Mouse (Mus musculus) kidney, adult 18-20 months (tissue): ENCODE measurements around the gene Kat2a.

ENCODE experiments used
- DNase-seq: peaks from one replicate; pipeline ENCODE4 v3.0.0; 2021

The Kat2a gene

DNA sequence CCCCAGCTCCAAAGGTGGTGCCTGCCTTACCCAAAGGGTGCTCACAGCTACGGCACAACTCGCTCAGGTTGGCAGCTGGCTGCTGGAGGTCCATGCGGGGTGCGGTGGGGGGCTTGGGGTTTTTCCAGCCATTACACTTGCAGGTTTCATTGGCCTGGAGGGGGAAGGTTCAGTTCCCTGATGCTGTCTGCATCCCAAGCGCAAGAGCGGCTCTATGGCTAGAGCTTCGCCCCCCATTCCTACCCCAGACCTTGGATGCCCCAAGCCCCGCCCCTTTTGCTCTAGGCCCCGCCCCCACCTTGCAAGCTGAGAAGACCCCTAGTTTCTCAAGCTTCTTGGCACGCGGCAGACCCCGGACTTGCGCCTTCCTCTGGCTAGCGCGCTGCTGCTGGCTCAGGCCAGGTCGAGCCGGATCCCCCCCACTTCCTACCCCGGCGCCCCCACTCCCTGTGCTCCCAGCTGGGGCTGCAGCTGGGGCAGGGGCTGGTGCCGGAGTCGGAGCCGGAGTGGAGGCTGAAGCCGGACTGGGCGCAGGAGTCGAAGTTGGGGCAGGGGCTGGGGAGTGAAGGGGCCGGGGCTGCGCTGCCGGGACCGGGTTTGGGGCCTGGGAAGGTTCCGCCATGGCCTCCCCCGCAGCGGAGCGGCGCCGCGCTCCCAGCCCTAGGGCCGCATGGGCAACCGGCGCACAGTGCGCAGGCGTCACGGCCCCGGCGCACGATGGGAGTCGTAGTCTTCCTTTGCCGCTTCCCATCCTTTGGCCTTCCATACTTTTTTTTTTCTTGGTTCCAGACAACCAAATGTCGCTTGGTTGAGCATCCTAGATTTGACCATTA lies at the start of gene Kat2a:
Gene Kat2a, minus strand, starts transcription at position 683 of the 833 bp plus-strand sequence.
- peak; percentile 85 for DNase-seq

DNA sequence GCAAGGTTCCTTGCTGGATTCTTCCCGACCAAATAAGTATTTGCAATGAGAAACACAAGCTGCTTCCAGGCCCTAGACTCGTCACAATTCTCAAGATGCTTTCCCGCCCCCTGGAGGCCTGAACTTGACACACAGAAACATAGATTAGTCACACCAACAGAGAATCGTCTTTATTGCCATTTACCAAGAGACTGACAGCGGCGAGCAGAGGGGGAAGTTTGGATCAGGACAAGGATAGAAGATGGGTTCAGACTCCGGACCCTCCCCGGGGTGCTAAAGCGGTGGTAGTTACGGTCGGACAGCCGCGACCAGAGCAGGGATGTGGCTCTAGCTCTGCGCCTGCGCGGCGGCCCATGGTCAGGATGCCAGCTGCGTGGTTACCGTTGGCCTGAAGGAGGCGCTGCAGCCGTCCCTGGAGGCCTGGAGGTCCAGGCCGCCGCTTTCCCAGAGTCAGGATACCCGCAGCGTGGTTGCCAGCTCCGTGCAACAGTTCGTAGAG lies 49.3 kb upstream of the Kat2a start:
- DNase-seq = peak; percentile 89

DNA sequence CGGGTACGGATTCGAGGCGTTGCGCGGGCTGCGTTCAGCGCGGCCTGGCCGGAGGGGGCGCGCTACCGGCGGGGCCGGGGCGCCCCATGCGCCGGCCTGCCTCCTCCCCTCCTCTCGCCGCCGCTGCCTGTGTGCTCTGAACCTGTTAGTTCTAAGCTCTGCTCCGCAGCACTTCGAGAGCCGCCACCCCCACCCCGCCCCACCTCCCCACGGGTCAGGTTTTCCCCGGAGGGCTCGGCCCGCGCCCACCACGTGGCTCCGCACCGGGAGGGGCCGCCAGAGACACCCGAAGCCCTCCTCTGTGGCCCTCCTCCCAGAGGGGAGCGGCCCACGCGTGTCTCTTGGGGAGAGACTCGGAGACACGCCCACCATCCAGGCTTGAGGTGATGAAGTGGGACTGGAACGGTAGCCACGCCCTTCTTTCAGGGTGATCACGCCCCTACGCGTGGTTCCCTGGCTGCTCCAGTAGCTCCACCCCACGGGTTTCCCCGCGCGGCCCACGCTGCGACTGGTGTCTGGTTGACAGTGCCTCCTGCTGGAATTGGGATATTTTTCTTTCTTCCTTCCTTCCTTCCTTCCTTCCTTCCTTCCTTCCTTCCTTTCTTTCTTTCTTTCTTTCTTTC lies 47.5 kb upstream of the Kat2a start, which contains the start of gene Kcnh4:
Gene Kcnh4, minus strand, starts transcription at position 332 of the 623 bp plus-strand sequence.
- peak; percentile 13 for DNase-seq

DNA sequence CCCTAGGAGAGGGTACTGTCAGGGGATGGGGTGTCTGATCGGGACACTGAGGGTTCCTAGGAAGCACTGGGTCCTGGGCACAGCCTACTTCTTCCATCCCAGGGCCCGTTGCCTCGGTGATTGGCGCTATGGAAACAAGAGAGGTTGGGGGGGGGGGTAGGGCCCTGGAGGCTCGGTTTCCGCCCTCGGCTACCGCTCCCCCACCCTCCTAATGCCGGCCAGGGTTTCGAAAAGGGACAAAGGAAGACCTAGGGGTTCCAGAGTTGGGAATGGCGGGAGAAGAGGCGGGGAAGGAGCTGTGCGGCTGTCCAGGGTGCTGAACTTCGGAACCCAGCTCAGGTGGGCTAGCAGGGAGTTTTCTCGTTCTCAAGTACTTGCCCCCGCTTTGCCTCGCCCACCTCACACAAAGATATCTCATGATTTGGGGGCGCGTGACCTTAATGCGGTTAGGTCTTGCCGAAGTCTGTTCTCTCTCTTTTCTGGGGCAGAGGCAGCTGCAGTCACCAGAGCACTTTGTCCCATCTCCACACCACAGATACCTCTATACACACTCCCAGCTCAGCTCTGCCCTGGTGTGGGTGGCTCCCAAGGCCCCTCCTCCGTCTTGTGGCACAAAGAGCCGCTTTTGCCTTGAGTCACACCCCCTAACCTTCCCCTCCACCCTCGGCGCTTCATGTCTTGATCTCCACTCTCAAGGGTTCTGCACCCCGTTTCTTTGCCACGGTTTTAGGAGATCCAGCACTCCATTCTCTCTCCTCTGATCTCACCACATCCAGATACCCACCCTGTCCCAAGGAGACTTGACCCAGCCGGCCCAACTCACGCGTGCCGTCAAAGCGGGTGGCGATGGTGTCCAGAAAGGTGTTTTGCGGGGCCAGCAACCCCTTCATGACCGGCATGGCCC lies 46.7 kb upstream of the Kat2a start:
- DNase-seq = peak; percentile 59

DNA sequence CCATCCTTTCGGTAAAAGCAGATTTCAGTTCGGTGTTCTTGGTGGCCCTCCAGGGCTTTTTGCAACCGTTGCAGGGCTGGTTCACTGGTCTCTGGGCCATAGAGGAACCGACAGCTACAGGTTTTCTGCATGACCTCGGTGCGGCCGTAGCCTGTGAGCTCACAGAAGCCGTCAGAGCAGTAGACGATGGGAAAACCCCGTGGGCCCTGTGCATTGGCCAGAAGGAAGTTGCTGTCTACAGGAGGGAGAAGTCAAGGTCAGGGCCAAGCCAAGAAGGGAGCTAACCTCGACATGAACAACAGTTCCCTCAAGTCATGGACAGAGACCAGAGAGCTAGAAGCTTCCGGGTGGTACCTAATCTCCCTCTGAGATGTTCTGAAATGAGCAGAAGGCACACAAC lies 45.3 kb upstream of the Kat2a start:
- DNase-seq = no peak

DNA sequence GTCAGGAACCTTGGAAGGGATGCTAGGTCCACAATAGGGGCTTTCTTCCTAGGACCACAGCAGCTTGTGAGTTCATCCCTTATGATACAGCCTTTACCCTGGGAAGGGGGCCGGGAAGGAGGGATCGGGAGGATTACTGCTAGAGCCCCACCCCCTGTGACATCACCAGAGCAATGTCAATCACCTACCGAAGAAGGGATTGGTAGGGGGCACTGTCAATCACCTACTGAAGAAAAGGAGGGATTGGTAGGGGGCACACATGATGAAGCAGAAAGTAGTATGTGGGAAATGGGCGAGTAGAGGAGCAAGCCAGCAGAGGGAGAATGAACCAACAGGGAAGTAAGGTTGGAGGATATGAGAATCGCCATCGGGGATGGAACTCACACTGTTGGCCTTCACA lies 44.2 kb upstream of the Kat2a start:
- no peak for DNase-seq

DNA sequence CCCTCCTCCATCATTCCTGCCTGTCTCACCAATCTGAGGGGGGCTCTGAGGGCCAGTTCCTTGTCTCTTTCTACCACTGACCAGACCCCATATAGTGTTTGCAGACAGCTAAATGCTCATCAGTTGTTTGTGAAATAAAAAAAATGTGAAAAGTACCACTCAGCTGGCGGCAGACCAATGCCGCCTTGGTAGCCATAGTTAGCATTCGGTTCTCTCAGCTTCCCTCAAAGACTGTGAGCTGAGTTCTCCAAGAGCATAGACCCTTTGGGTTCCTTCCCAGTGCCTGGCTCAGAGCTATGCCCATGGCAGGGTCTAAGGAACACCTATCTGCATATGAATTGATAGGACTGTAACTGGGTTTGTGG lies 42.4 kb upstream of the Kat2a start:
- no peak for DNase-seq

DNA sequence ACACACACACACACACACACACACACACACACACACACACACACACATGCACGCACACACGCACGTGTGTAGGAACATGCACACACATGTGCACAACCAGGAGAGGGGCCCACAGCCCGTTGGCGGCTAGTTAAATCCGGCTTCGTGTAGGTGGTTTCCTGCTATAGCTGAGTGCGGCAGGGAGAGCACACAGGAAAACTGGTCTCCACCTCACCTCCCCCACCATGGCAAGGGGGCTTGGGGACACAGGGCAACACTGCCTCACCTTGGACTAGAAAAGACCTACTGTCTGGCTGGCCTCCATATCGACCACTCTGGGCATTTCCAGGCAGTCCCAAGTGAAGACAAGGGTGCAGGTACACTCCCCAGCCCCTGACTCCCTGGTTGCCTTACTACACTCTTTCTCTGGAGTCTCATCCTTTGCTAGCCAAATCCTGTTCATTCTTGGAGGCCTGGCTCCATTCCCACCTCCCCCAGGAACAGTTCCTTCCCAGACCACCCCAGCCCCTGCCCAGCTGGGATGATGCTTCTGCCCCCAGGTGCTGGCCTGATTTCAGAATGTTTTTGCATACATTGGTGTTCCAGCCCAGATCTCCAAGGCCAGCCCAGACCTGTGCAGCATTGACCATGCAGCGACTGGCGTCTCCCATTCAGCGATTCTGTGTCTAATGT lies 41.9 kb upstream of the Kat2a start:
- no peak for DNase-seq

DNA sequence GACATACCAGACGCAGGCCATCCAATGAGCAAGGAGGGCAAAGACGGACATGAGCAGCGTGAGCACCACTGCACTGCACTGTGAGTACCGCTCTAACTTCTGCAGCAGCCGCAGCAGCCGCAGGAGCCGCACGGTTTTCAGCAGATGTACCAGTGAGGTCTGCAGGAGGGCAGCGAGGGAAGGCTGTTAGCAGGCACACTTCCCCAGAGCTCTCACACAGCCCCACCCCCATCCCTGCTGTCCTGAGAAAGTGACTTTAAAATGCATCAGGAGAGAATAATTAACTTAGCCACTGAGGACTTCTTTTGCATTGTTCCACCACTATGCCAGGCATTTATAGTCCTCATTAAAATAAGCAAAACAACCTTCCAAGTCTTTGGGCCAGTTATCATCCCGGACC lies 40.0 kb upstream of the Kat2a start:
- DNase-seq = no peak

DNA sequence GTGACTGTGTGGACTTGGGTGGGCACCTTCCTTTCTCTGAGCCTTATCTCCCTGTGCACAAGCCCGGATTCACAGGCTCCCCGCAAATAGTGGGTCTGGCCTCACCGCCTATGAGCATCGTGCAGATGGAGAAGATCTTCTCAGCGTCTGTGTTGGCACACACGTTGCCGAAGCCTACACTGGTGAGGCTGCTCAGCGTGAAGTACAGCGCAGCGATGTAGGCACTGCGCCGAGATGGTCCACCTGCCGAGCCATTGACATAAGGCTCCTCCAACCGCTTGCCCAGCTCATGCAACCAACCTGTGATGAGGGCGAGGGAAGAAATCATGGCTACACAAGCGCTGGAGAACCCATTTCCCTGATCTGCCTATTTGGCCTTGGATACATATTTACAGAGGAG lies 37.9 kb upstream of the Kat2a start:
- DNase-seq = no peak

DNA sequence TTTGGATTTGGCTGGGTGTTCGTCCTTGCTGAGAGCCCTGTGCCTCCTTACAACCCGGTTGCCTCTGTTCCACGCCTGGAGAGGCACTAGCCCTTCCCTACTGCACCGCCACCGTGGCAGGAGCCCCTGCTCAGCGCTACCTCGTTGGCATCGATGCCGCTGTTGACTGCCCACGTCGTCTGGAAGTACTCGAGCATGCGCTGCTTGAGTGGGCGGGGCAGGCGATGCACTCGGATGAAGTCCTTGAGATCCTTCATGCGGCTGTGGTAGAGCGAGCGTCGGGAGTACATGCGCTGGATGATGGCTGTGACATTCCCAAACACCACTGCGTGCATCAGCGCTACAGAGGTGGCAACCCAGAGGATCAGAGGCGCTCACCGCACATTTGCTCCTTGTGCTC lies 37.2 kb upstream of the Kat2a start:
- no peak for DNase-seq

DNA sequence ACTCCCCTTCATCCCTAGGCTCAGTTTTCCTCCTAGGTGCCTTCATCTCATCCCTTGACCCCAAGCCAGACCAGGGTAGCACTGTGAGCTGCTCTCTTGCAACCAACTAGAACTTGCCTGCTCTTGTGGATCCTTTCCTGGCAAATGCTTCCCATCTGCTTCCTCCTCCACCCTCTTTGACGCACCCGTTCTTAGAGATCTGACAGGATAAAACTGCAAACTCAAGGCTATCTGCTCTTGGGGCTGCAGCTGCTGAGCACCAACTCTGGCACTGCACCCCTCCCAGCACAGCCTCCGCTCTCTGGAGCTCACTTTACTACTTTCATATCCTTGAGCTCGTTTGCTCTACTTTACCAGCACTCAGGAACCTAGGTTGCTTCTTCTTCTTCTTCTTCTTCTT lies 36.4 kb upstream of the Kat2a start:
- DNase-seq = no peak

DNA sequence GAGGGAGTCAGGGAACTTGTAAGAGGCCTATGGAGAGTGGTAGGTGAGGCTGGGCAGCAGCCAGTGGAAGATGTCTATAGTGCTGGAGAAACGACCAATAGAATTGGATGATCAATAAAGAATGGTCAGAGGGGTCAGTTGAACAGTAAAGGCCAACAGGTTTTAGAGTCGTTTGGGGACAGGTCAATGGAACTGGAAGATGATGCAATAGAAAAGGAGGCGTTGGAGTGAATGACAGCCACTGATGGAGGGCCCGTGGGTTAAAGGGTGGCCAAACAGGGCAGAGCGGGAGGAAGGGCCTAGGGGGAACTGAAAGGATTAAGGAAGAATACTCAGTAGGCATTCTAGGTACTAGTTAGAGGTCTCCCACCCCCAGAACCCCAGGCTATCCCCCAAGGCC lies 34.8 kb upstream of the Kat2a start:
- no peak for DNase-seq

DNA sequence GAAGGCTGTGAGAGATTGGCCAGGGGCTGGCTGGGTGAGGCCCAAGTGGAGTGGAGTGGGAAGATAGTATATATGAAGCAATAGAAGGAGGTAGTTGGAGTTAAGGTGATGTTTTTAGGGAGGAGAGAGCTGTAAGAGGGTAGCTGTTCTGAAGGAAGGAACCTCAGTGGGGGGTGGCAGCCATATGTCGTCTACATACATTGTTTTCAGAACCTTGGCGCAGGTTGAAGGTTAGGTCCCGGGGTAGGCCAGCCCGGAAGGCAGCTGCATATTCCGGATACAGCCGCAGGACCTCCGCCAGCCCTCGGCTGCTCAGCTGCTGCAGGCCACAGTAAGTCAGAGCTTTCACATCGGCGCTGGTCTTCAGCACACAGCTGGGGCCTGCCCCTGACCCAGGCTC lies 34.3 kb upstream of the Kat2a start:
- DNase-seq = no peak

DNA sequence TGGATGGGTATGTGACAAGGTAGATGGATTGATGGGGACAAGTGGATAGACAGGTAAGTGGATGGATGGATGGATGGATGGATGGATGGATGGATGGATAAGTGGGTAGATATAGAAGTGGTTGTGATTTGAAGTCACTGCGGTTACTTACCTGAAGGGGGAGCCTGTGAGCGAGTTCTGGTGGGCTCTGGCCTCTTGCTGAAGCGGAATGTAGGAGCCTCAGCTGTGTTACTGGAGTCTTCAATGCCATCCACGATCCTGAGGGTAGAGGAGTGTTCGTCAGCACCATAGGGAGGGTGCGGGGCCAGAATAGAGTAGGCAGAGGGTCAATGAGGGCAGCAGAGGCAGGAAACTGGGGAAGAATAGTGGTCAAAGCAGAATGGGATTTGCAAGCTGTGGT lies 32.8 kb upstream of the Kat2a start:
- DNase-seq = peak; percentile 52

DNA sequence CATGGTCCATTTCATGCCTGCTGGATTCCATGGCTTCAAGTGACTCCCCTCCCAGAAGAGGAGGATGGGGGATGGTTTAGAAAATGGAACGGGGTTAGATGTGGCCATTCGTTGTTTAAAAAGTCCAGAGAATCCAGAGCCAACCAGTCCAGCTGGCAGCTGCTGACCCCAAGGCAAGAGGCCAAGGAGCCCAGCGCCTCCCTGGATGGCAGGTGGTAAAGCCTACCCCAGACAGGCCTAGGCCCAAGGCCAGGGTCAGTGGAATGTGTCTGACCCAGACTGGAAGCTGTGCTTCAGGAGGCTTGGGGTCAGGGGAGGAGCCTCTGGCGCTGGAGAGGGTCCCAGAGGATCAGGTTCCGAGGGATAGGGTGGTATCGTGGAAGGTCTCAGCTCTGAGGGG lies 29.1 kb upstream of the Kat2a start:
- peak; percentile 73 for DNase-seq

DNA sequence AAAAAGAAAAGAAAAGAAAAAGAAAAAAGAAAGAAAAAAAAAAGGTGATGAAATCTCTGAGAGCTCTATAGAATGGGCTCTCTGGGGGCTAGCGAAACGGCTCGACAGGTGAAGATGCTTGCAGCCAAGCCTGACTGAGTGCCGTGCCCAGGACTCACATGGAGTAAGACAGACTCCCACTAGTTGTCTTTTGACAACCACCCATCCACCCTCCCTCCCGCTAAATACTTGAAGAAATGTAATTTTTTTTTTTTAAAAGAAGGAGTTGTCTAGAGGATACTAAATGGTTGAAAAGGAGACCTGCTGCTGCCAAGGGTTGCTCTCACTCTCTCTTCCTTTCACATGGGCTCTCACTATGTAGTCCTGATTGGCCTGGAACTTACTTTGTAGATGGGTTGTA lies 26.5 kb upstream of the Kat2a start:
- DNase-seq = no peak

DNA sequence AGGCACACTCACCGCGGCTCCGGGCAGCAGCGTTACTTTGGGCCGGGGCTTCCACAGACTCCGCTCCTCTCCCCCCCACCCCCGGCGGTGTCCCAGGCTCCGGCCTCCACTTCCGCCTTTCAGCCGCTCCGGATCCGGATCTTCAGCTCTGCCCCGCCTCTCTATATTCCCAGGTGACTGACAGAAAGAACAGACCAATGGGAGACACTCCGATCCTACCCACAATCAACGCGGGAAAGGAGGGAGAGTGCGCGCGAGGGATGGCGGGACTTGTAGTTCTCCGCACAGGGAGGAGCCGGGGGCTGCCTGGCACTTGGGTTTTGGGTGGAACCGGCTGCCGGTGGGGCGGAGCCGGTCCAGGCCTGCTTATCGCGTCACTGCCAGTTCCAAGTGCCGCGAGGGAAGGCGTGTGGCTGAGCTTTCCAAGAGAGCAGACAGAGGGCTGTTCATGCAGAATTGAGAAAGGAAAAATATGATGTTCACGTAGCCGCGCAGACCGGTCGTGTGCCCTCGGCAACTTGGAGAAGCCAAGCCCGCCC lies 25.9 kb upstream of the Kat2a start, which contains the start of gene Rab5c:
Gene Rab5c, minus strand, starts transcription at position 150 of the 539 bp plus-strand sequence.
- DNase-seq = peak; percentile 98

DNA sequence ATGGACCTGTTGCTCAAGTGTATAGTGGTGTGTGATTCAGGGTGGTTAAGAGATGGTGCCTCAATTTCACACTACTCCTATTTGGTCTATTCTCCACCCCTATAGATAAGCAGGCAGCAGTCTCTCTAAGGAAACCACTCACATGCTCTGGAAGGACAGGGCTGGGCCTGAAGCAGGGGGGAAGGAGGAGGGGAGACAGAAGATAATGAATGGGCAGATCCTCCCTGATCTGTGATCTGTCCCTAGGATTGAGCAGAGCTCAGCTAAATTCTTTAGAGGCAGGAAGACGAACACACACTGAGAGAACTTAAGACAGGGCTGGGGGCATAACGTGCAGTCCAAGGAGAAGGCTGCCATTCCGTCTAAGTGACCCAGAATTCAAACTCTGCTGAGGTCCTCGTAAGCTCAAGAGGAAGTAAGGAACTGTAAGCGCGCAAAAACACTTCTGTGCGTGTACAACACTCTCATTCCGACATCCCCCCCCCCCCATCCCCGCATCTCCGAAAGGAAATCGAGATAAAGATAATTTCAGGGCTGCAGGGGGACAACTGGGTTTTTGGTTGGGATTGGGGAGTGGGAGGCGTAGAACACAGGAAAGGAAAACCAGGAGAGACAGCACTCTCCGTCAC lies 25.0 kb upstream of the Kat2a start:
- no peak for DNase-seq

DNA sequence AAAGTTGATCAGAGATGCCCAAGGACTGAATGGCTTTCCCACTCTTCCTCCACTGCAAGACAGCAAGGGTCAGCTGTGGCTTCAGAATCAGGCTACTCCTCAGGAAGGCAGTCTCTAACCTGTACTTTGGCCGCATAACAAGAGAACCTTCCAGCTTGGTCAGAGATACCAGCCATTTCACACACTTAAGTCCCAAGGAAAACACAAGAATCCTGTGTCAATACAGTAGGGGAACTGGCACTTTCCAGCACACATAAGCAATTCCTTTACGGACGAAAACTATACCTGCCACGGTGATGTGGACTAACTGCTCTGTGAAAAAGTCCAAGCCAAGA lies 24.4 kb upstream of the Kat2a start:
- DNase-seq = no peak

DNA sequence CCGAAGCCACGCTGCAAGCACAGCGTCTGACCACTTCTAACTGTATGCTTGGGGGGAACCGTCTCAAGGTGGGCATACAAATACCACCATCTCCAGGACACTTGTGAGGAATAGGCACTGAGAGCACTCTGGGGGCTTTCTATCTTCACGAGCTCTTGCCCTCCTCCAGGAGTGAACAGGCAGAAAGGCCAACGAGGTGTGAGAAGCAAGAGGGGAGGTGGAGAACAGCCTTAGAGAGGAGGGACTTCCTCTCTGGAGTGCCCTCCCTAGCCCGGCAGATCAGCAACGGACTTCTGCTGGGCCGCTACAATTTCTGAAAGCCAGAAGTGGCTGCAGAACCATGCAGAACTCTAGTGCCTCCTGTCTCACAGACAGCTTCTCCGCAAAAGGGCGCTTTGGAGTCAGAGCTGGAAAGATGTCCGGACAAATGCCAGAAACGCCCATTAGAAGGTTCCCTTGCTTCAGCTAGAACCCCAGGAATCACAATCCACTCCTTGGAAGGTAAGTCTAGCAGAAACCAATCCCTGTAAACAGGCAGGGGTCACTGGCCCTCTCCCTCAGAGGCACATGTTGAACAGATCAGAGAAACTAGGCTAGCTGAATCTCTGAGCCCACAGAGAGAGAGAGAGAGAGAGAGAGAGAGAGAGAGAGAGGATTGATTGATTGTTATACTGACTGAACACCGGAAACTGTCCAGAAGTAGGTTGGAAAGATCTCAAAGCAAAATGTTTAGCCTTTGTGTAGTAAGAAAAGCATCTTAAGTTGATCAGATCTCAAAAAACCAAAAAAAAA lies 23.9 kb upstream of the Kat2a start:
- no peak for DNase-seq
